15 mouse cellular contexts compared by ENCODE assay signal in genomic region chr11:32768642-32769343, GRCm38 (mm10). TPM values are rescaled to one million over a fixed set of nuclear protein-coding genes. Genes with fewer than 3 reads are reported as not detected.
DNase-seq lines count a peak whose midpoint lies in the region; ATAC-seq and TF ChIP-seq lines count a peak whose summit lies in the region.
"Had no signal": no experiment of that assay in that cellular context is flagged by ENCODE, and none has a peak within 500 bp of the region (broad histone marks: within the 10 kb centered on the region; RNA-seq: fewer than 3 reads in every experiment).

No protein-coding gene starts in this region.

- peak; percentile 12; the same call in 1 of the 2 replicates for TF ChIP-seq CTCF in left cerebral cortex, adult 2 months (IDR thresholded peaks at IDR 0.05)
- peak; percentile 35 for TF ChIP-seq CTCF in E14TG2a.4 (conservative IDR thresholded peaks at IDR 0.05; ENCODE audit: low read length)

- no peaks in the 10 kb centered on the region for H3K36me3 ChIP-seq in E14TG2a.4 (ENCODE audit: insufficient read depth, low read length)
- H3K36me3 ChIP-seq in embryonic facial prominence, embryonic 10.5 days (replicated peaks), result no peaks in the 10 kb centered on the region
- H3K36me3 ChIP-seq in hindbrain, embryonic 16.5 days (ENCODE audit: control insufficient read depth, insufficient read depth, low read length), result no peaks in the 10 kb centered on the region
- H3K36me3 ChIP-seq: heart, embryonic 15.5 days had no signal

- no peak overlapping the region for H3K4me3 ChIP-seq in left cerebral cortex, adult 2 months
- no peak overlapping the region for H3K4me3 ChIP-seq in E14TG2a.4 (replicated peaks; ENCODE audit: low read length)
- H3K4me3 ChIP-seq in embryonic facial prominence, embryonic 10.5 days, result no peak overlapping the region
- no peak overlapping the region for H3K4me3 ChIP-seq in hindbrain, embryonic 16.5 days (ENCODE audit: low read length)
- H3K4me3 ChIP-seq: heart, embryonic 15.5 days had no signal

- no peak overlapping the region for H3K4me2 ChIP-seq in hindbrain, embryonic 16.5 days (ENCODE audit: low read length)
- H3K4me2 ChIP-seq: heart, embryonic 15.5 days had no signal

- no peaks in the 10 kb centered on the region for H3K9me3 ChIP-seq in E14TG2a.4 (ENCODE audit: low read length)
- H3K9me3 ChIP-seq in embryonic facial prominence, embryonic 10.5 days, result no peaks in the 10 kb centered on the region
- H3K9me3 ChIP-seq in hindbrain, embryonic 16.5 days (ENCODE audit: control insufficient read depth, low read length), result 0 out of 2 replicates have a peak, but pooled peaks cover 3% of the 10 kb centered on the region
- H3K9me3 ChIP-seq: heart, embryonic 15.5 days had no signal

- peaks cover 5% of the 10 kb centered on the region; the same call in 1 of the 2 replicates for H3K27me3 ChIP-seq in E14TG2a.4 (ENCODE audit: insufficient read depth, low read length)
- H3K27me3 ChIP-seq in embryonic facial prominence, embryonic 10.5 days (replicated peaks; ENCODE audit: low read depth, poor library complexity, severe bottlenecking), result no peaks in the 10 kb centered on the region
- no peaks in the 10 kb centered on the region for H3K27me3 ChIP-seq in hindbrain, embryonic 16.5 days (replicated peaks; ENCODE audit: control insufficient read depth, insufficient read depth, low read length)
- H3K27me3 ChIP-seq: Patski had no signal

- DNase-seq in left cerebral cortex, adult 2 months (ENCODE audit: extremely low spot score in 1 of 2, low spot score in 2 of 2), result no peak
- DNase-seq in left cerebral cortex, postnatal 4 days, result no peak
- DNase-seq in embryonic facial prominence, embryonic 10.5 days (ENCODE audit: low spot score), result peak; percentile 19
- peak; percentile 6 to 35 for DNase-seq in thymus, postnatal 10 days (ENCODE audit: low spot score in 2 of 2)
- no peak for DNase-seq in urinary bladder, postnatal 36 days (ENCODE audit: low spot score in 2 of 2)
- DNase-seq: midbrain, embryonic 14.5 days had no signal

- 80% methylated on average over 12 of the region's 12 CpGs for WGBS in embryonic facial prominence, embryonic 10.5 days
- WGBS in hindbrain, embryonic 16.5 days, result 83% methylated on average over 12 of the region's 12 CpGs

- peaks cover 12% of the 10 kb centered on the region for H3K4me1 ChIP-seq in E14TG2a.4 (replicated peaks; ENCODE audit: low read depth, low read length)
- H3K4me1 ChIP-seq in embryonic facial prominence, embryonic 10.5 days, result peaks cover 17% of the 10 kb centered on the region
- no peaks in the 10 kb centered on the region for H3K4me1 ChIP-seq in hindbrain, embryonic 16.5 days (ENCODE audit: control insufficient read depth, insufficient read depth, low read depth, low read length)
- H3K4me1 ChIP-seq: heart, embryonic 15.5 days had no signal

- H3K9ac ChIP-seq in hindbrain, embryonic 16.5 days (ENCODE audit: low read depth, low read length), result no peak overlapping the region
- H3K9ac ChIP-seq: heart, embryonic 15.5 days had no signal

- no peak overlapping the region for H3K27ac ChIP-seq in left cerebral cortex, adult 2 months
- H3K27ac ChIP-seq in embryonic facial prominence, embryonic 10.5 days (replicated peaks), result no peak overlapping the region
- no peak overlapping the region for H3K27ac ChIP-seq in hindbrain, embryonic 16.5 days (ENCODE audit: low read depth, low read length)
- H3K27ac ChIP-seq: heart, embryonic 15.5 days had no signal

- ATAC-seq in monocyte, adult 5-6 weeks (replicated peaks; ENCODE audit: insufficient number of reproducible peaks, low FRiP score, low TSS enrichment, poor library complexity, severe bottlenecking), result no peak
- ATAC-seq in hindbrain, embryonic 16.5 days, result no peak
- ATAC-seq: Patski had no signal

- intact Hi-C loops in left cerebral cortex, adult 2 months (cut with DNase I), result no loop called here
- intact Hi-C loops in left cerebral cortex, postnatal 4 days (cut with DNase I), result no loop called here

RNA-seq across cellular contexts. Expression of gene Smim23, which starts 55.6 kb away (rescaled TPM):
- not detected for total RNA-seq in left cerebral cortex, adult 2 months (2021)
- not detected for total RNA-seq in left cerebral cortex, postnatal 4 days (2021)
- not detected in 2 replicates for polyA plus RNA-seq in embryonic facial prominence, embryonic 10.5 days (2016; fragmentation: Nextera tagmentation; extraction: Ambion mirVana)
- total RNA-seq in monocyte, adult 5-6 weeks (2017), result not detected in 3 replicates
- not detected in 2 replicates for polyA plus RNA-seq in hindbrain, embryonic 16.5 days (2015; fragmentation: Nextera tagmentation; extraction: Ambion mirVana)
- total RNA-seq: gastrocnemius, adult 18-20 months; layer of hippocampus, postnatal 14 days had no signal
- polyA plus RNA-seq: heart, embryonic 15.5 days; intestine, embryonic 14.5 days; lung, embryonic 16.5 days; midbrain, embryonic 14.5 days; Patski had no signal

Comparison
In these comparisons a context has a peak if more than half of its experiments do, and no peak if none do; other contexts are left out.
1. DNase-seq: peak in embryonic facial prominence, embryonic 10.5 days (single experiment) and thymus, postnatal 10 days (2 of 2); none in left cerebral cortex, adult 2 months (0 of 2), left cerebral cortex, postnatal 4 days (single experiment) and urinary bladder, postnatal 36 days (0 of 2).